Mouse (Mus musculus) ES-Bruce4 (cell line): Measurements from ENCODE around the gene H2-Aa.

Experiments used
- CTCF ChIP-seq: IDR thresholded peaks from one replicate; pipeline ENCODE4 v1.8.1; 2011; ENCODE audit warnings: low read depth, low read length
- EP300 ChIP-seq: IDR thresholded peaks from 2 replicates; pipeline ENCODE4 v1.6.1; 2011; ENCODE audit warnings: low read depth, low read length; ENCODE audit not compliant: insufficient read depth
- POLR2A ChIP-seq: IDR thresholded peaks from one replicate; pipeline ENCODE4 v1.8.1; 2011; ENCODE audit warnings: low read length; ENCODE audit not compliant: insufficient read depth

GRCm38 (mm10) chr17:34305380-34306030 lies 17.9 kb upstream of the H2-Aa start, which contains the start of gene H2-Eb1:
- TF ChIP-seq POLR2A = no peak
- TF ChIP-seq EP300 = no peak
- TF ChIP-seq CTCF = no peak
